Mouse (Mus musculus): ENCODE data around the gene Klhdc9.

GRCm38 (mm10) chr1:171342262-171343207, 18.1 kb downstream of the Klhdc9 start:
- TF ChIP-seq CTCF (conservative IDR thresholded peaks at IDR 0.05; ENCODE audit: low read length), result no peak
- TF ChIP-seq POU5F1 (IDR thresholded peaks at IDR 0.05; ENCODE audit: borderline replicate concordance, low read length), result no peak
- no peak for TF ChIP-seq NANOG (IDR thresholded peaks at IDR 0.05; ENCODE audit: borderline replicate concordance, low read length)

Data from E14TG2a.4 (cell line).